Mouse (Mus musculus) induced T-regulatory cell, adult 2 months (primary cell): ENCODE measurements around the gene Hoxa4.

Experiments used
- DNase-seq: peaks from one replicate; pipeline ENCODE4 v3.0.0-alpha.2; 2012; ENCODE audit warnings: low read depth

The Hoxa4 gene

DNA sequence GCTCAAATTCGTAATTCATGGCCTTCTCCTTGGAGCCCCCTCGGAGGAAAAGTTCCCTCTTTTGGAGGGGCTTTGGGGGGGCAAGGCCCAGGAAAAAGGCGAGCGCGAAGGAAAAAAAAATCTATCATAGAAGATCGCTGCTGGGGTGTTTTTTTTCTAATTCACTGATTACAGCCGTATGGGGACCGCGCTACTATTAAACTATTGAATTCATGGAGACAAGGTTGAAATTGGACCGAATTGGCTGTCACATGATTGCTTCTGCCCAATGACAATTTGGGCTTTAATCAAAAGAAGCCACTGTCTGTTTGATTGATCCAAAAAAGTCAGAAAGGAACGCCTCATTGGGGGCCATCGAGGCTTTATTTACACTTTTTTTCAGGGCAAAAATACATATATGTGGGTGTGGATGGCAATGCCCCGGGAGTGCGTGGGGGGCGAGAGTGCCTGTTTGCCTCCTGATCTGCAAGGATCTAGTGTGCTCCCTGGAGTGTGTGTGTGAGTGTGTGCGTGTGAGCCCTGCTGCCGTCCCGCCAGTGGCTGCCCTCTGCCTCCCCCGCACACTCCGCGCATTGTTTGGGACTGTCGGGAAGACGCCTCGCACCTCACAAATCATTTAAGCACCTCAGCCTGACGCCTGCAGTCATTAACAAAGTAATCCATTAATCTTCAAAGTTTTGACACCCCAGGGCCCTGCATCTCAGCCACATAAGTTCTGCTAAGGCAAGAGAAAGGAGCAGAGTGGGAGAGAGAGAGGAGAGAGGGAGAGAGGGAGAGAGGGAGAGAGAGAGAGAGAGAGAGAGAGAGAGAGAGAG, 26.7 kb downstream of the Hoxa4 start, which contains the start of gene Hoxa2:
Gene Hoxa2 (minus strand): TSS at position 206 of the 815 bp plus-strand sequence.
- no peak for DNase-seq

DNA sequence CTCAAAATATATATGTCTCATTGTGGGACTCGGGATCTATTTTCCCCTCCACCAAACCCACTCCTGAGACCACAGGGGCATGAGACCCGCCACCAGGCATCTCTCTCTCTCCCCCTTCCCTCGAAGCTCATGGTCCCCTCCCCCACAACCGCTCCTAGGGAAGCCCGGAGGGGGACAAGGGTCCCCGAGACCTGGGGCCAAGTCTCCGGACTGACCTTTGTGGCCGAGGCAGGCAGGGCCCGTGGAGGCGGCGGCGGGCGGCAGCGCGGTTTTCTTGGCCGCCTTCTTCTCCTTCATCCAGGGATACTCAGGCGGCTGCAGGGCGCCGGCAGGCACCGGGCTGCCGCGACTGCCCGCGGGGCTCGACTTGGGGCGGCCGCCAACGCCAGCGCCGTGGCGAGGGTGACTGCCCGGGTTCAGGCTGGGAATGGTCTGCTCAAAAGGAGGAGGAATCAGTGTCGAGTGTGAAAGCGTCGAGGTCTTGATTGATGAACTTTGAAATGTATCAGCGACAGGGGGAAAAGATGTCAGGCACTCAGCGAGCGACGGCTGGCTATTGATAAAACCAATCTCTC, 27.4 kb downstream of the Hoxa4 start:
- no peak for DNase-seq

DNA sequence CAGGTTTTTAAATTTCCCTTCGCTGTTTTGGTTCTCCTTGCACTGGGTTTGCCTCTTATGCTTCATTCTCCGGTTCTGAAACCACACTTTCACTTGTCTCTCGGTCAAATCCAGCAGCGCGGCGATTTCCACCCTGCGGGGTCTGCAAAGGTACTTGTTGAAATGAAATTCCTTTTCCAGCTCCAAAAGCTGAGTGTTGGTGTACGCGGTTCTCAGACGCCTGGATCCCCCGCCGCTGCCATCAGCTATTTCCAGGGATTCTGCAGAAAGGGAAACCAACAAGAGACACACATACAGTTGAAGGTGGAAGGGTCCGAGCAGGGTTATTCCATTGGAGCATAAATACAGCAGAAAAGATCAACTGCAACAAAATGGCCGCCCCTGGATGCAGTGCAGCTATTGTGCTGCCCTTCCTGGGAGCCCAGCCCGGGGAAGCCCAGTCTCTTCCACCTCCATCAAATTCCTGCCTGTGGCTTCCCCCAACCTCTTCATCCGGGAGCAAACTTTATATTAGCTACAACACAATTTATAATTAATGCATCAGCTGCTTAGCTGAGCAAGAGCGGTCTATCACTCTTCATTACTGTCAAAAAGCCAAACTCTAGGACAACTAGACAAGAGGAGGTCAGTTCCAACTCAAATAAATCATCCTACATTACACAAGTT, 28.1 kb downstream of the Hoxa4 start:
- DNase-seq: no peak

DNA sequence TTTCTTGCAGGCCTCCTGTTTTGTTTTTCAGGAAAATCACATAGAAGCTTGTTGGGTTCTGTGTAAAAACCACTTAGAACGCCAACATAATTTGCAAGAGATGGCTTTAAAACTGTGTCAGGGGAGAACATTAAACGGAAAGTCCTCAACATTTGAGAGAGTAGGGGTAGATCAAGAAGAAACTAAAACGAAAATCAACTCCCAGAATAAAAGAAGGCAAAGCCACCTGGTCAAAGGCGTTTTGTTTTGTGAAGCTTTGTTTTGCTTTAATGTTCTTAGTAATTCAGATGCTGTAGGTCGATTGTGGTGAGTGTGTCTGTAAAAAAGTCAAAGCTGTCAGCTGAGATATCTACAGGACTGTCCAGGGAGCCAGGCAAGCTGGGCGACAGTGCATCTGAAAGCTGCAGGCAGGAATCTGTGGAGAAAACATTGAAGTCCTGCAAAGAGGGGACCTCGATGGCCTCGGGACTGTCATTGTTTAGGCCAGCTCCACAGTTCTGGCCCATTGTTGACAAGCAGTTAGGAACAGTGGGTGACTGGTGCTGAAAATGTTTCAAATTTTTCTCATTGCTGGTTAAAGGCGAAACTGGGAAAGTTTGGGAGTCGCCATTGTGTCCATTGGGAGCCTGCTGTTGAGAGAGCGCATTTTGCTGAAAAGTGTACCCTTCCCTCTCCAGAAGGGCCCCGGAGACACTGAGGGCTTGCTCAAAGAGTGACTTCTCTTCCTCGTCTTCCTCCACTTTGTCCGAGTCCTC, 28.8 kb downstream of the Hoxa4 start:
- no peak for DNase-seq

DNA sequence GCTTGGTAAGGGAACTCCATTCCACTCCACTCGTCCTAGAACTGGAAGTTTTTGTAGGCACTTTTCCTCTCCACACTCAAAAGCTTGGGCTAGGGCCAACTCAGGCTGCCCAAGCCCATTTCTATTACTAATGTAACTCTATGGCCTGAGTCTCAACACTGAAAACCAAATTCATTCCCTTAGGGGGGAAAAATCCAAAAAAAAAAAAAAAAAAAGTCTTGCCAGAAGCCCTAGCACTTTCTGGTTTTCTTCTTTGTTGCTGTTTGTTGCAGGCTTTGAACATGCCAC, 29.5 kb downstream of the Hoxa4 start:
- no peak for DNase-seq

DNA sequence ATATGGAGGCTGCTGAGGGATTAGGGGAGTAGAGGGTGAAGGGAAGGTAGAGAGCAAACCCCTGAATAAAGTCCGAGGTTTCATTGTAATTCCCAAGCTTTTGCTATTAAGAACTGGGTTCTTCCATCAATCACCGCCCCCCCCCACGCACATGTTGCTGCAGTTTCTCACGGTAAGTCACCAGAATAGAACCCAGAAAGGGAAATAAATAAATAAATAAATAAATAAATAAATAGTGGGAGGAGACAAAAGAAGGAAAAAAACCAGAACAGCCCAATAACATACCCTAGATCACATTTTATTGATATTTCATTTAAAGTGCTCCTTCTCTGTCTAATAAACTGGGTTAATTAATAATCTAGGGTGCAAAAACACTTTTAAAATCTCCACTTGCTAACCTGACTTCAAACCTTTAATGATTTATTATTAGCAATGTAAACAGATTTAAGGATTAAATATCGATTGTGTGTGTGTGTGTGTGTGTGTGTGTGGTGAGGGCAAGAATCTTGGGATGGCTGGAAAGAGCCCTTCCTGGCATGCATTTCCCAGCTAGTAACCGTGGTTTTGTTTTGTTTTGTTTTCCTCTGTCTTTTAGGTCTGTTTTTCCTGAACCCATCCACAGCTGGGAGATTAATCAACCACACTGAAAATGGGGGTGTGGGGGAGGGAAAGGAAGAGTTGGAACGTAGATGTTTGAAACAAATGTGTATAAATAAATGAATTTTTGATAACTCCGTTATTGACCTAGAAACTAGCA, 30.0 kb downstream of the Hoxa4 start:
- no peak for DNase-seq

DNA sequence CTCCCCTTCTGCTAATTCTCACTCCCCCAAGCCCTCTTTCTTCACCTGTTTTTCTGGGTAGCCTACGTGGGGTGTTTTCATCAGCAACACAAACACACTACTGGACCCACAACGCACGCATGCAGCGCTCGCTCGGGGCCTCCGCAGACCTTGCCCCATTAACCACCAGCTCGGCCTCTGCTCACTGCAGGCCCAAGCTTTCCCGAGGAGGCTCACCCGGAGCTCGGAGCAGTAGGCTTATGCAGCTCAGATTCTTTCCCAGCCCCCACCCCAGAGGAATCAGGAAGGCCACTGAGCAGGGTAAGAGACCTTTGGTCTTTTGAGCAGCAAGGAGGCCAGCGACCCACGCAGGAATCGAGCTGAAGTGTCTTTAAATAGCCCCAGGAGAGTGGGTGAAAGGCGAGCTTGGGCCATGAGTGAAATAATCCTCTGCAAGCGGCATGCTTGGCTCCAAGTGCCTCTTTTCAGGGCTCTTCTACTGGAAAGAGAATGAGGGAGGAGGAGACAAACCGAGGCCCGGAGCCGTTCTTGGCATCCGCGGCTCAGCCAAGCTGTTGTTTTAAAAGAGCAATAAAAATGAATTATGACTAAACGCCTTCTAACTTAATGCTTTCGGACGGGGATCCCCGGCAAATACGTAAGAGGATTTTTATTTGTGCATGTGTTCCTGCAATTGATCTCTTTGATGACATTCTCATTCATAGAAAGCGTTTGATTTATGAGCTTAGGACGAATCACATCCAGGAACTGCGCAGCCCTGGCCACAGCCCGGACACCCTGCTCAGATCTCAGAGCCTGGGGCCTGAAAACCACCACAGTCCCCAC, 30.8 kb downstream of the Hoxa4 start:
- no peak for DNase-seq

DNA sequence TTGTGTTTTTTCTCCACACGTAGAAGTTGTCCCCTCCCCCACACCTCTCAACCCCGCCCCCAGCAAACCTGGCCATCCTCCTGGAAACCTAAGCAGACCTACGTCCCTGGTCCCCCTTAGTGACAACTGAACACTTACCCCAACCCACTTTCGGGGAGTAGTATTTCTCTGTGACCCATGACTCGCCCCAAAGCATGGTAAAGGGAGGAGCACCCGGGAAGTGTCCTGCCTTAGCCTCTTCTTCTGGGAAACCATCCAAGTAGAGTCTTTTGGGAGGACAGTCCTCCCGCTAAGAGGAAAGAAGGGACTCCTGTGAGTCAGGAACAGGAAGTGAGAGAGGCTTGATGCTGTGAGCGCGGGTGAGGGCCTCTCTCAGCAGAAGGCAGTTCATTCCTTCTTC, 31.6 kb downstream of the Hoxa4 start:
- DNase-seq: no peak

DNA sequence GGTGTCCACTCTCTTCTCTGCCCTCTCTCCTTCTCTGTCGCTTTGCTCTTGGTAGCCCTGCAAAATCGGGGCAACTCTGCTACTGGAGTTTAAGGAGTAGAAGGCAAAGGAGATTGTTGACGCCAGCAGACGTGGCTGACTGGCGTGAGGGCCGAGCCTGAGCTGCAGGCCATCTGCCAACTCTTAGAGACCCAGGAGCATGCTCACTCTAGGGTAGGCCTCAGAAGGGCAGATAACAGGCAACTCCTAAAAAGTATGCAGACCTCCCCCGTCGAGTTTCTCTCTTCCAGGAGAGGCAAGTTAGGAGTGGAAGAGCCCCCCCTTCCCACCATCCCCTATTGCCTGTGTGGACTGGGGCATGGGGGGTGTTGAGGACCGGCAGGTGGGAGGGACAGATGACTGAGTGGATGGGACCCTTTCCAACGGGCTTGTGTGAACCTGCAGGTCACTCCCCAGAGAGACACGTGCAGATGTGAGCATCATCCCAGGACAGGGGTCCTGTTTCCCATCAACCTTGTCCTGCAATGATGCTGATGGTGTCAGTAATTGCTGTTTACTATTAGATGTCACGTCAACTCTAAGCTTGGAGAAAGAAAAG, 32.3 kb downstream of the Hoxa4 start:
- no peak for DNase-seq

DNA sequence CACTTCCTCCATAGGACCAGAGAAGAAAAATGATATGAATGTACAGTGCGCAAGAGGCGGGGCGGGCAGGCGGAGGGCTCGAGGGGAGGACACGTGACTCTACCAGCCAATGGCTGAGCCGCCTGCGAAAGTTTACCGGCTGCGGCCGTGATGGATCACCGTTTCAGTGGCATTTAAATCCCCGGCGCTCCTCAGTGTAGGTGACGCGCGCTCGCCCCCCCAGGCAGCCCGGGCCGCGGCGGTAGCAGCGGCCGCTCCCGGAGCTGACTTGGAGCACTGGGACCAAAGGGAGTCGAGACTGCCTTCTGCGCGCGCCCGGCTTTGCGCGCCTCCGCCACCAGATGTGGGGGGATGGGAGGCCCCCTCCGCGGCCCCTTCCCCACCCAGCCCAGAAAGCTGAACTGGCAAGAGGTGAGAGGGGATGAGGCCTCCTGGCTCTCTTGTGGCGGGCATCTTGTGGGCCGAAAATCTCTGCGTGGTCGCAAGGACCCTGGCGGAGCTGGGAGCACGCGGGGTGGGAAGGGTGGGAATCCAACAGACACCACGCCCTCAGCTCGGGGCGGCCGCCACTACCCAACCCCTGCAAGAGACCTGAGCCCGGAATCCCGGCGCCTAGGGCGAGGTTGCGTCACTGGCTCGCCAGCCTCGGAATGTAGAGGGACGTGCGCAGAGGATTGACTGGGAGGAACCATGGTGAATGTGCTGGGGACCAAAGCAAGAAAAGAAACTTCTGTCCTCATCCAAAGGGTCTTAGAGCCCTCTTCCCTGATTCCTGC, 33.1 kb downstream of the Hoxa4 start, which contains the start of gene Hoxa1:
Gene Hoxa1 (minus strand): TSS at position 42 of the 776 bp plus-strand sequence.
- peak; percentile 72 for DNase-seq

DNA sequence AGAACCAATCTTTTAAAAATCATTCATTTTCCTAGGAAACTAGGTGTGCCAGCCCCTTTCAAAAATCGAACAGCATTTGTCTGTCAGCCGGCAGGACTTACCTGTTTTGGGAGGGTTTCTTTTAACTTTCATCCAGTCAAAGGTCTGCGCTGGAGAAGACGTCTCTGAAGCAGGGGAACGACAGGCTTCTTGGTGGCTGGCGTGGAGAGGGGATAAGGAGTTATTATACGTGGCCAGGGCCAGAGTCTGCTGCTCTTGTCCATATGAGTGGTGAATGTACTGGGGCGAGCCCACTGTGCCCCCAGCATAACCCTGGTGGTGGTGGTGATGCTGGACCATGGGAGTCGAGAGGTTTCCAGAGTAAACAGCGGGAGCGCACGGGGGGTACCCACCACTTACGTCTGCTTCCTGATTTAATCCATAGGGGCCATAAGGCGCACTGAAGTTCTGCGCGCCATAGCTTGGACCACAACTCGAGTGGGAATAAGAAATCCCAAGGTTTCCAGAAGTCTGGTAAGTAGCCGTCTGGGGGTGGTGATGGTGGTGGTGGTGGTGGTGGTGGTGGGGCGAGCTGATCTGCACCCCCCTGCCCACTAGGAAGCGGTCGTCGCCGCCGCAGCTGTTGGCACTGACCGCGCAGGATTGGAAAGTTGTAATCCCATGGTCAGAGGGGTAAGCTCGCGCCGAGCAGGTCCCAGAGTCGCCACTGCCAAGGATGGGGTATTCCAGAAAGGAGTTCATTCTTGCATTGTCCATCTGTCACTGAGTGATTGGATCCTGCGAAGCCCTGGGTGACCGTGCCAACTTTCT, 33.9 kb downstream of the Hoxa4 start:
- no peak for DNase-seq

DNA sequence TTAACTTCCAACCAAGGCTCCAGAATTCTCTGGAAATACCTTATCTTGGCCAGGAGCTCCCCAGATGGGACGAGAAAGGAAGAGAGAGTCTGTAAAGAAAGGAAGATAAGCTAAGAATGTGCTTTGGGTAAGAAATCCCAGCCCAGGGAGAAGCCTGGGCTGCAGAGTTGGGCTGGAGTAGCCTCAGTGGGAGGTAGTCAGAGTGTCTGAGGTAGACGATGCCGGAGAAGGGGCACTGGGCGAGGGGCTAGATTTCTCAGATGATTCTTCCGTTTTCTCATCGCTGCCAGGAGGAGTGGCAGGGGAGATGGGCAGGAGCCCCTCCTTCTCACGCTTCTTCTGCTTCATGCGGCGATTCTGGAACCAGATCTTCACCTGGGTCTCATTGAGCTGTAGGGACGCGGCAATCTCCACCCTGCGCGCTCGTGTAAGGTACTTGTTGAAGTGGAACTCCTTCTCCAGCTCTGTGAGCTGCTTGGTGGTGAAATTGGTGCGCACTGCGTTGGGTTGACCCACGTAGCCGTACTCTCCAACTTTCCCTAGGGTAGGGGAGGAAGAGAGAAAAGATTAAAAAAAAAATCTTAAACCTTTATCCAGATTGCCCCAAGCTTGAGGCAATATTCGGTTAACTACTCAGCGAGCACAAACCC, 34.9 kb downstream of the Hoxa4 start:
- DNase-seq: no peak

DNA sequence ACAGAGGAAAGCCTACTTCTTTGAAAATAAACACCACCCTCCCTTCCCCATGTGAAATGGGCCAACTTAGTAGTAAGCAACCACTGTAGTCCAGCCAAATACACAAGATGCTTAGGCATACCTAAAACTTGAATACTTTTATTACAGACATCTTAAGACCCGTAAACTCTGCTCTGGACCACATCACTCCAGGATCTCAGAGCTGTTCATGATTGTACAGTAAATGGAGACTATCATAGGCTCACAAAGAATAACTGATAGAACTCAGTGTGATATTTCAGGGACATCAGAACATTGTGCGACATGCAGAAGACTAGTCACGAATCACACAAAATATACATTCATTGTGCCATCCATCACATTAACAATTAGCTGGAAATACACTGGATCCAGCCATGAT, 36.1 kb downstream of the Hoxa4 start:
- no peak for DNase-seq

DNA sequence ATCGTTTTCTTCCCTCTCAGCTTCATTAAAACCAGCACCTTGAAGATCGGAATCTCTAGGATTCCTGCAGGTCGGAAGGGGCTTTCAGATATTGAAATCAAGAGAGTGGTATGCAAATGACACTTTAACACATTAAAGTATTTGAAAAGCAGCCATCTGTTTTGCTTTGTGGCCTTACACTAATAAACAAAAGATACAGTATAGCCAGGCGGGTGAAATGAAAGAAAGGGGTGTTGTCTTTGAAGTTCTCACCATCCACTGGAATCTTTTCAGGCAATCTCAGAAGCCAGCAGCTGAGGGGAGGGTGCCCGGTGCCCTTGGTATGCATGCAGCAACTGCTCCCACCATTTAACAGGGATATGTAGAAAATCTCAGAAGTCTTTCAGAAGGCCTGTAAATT, 37.5 kb downstream of the Hoxa4 start:
- no peak for DNase-seq

DNA sequence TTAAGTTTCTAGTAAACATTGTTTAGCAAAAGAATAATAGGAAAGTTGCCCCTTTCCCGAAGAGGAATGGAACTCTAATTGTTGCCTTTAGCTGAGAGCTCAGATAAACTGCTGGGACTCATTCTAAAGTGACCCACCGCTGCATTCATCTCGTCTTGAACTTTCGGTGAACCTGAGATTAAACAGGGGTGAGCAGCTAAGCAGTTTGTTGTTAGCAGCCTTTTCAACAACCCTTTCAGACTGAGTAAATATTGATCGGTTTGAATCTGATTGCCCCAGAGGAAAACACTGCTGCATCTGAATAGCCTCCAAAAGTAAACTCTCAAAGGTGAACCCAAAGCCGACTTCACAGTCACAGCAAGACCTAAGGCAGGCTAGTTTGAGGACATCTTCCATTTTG, 38.3 kb downstream of the Hoxa4 start:
- no peak for DNase-seq

DNA sequence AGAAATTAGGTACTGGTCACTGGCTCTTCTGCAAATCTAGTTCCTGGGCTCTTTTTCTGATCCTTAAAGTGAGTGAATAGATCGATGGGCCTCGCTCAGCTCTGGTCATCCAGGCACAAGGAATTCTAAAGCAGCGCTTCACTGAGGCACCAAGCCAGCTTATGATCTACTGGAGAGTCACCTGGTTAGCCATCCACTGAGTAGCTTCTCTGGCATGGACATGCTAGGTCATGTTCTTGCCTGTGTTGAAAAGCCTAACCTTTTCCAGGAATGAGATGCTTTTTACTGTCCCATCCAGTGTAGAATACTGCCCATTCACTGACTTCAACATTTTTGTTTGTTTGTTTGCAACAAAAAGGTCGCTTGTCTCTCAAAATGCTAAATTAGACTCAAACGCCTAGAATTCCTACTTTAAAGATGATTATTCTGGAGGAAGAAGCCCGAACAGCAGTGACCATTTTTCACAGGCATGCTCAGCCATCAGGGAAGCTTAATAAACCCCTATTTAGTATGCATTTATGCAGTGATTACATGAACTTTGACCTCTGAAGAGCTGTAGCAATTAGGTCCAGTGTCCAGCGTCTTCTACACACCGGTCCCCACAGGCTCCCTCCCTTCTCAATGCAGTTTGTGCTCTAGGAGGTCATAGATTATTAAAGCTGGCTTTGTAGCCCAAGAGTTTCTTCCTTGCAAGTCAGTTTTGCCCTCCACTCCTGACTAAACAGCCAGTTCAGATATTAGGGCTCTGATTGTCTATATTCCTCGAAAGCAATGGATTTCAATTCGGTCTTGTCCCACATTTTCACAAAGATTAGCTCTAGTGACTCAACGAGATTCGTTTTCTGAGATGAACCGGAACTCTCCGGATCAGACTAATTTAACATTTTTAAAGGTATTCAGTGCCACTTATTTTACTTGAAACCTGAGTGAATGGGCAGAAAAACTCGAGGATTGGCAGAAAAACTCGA, 39.0 kb downstream of the Hoxa4 start:
- no peak for DNase-seq

DNA sequence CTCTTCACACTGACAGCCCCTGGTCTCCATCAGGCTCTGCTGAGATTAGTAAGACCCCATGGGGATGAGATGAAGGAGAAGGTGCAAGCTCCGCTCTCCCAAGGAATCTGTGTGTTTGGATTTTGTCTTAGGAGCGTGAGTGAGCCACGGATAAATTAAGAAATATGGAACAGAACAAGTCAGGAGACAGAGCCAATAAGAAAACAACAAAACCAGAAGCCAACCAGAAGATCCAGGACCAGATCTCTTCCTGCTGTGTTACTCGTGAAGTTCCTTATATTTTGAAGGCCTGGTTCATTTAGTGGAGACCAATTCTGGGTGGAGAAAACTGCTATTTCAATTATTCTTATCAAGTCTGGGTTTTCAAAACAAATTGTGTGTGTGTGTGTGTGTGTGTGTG, 40.0 kb downstream of the Hoxa4 start:
- DNase-seq: no peak
